Mouse (Mus musculus) myocyte (in vitro differentiated cells): ENCODE results near the gene Nfam1. TPM values are rescaled to one million over a fixed set of nuclear protein-coding genes. Genes with fewer than 3 reads are reported as not detected.

ENCODE experiments used
- H3K27me3 ChIP-seq: one replicate; pipeline ENCODE4 v1.6.1; 2011; ENCODE audit not compliant: control insufficient read depth, insufficient read depth, insufficient read length
- H3K36me3 ChIP-seq: one replicate; pipeline ENCODE4 v1.6.1; 2011; ENCODE audit not compliant: control insufficient read depth, insufficient read depth
- H3K4me2 ChIP-seq: one replicate; pipeline ENCODE4 v1.6.1; 2011; ENCODE audit warnings: low read depth, control low read depth
- H3K4me3 ChIP-seq: one replicate; pipeline ENCODE4 v1.5.1; 2011; ENCODE audit warnings: mild to moderate bottlenecking, control low read depth, moderate library complexity
- H3K79me2 ChIP-seq: one replicate; pipeline ENCODE4 v1.6.1; 2011; ENCODE audit not compliant: control insufficient read depth, insufficient read depth
- H3ac ChIP-seq: one replicate; pipeline ENCODE4 v1.6.1; 2011; ENCODE audit not compliant: control insufficient read depth, insufficient read length
- CEBPB ChIP-seq: IDR thresholded peaks from 2 replicates; pipeline ENCODE4 v1.6.1; 2011; ENCODE audit warnings: mild to moderate bottlenecking, moderate library complexity; ENCODE audit not compliant: poor library complexity, insufficient read depth, severe bottlenecking
- E2F4 ChIP-seq: IDR thresholded peaks from one replicate; pipeline ENCODE4 v1.6.1; 2011; ENCODE audit warnings: mild to moderate bottlenecking, control low read depth, moderate library complexity; ENCODE audit not compliant: insufficient read depth
- MAX ChIP-seq: IDR thresholded peaks from one replicate; pipeline ENCODE4 v1.6.1; 2011; ENCODE audit warnings: low read depth, mild to moderate bottlenecking, control low read depth
- MYOD1 ChIP-seq, 3 experiments: IDR thresholded peaks; one replicate each; pipeline ENCODE4 v1.6.1; 2011; ENCODE audit warnings: control low read depth in 2 of 3, low read depth in 2 of 3, mild to moderate bottlenecking in 2 of 3, moderate library complexity in 1 of 3; ENCODE audit not compliant: insufficient read length in 2 of 3, control insufficient read depth in 1 of 3
- MYOG ChIP-seq, 3 experiments: IDR thresholded peaks; one replicate each; pipeline ENCODE4 v1.6.1; 2011; ENCODE audit warnings: control low read depth in 2 of 3, low read depth in 2 of 3, mild to moderate bottlenecking in 2 of 3; ENCODE audit not compliant: insufficient read length in 2 of 3, control insufficient read depth in 1 of 3, insufficient read depth in 1 of 3
- POLR2A ChIP-seq: IDR thresholded peaks from one replicate; pipeline ENCODE4 v1.6.1; 2011; ENCODE audit warnings: low read depth, mild to moderate bottlenecking, control low read depth, moderate library complexity; ENCODE audit not compliant: insufficient read length
- POLR2AphosphoS2 ChIP-seq: IDR thresholded peaks from one replicate; pipeline ENCODE4 v1.6.1; 2011; ENCODE audit warnings: low read depth, control low read depth; ENCODE audit not compliant: insufficient read length
- REST ChIP-seq: IDR thresholded peaks from one replicate; pipeline ENCODE4 v1.6.1; 2011; ENCODE audit warnings: mild to moderate bottlenecking, control low read depth, moderate library complexity; ENCODE audit not compliant: insufficient read depth, insufficient read length
- SRF ChIP-seq: IDR thresholded peaks from one replicate; pipeline ENCODE4 v1.6.1; 2011; ENCODE audit warnings: low read depth; ENCODE audit not compliant: control insufficient read depth, insufficient read length
- TCF12 ChIP-seq: IDR thresholded peaks from one replicate; pipeline ENCODE4 v1.6.1; 2011; ENCODE audit warnings: mild to moderate bottlenecking, control low read depth; ENCODE audit not compliant: poor library complexity, insufficient read depth, severe bottlenecking
- TCF3 ChIP-seq: IDR thresholded peaks from one replicate; pipeline ENCODE4 v1.6.1; 2011; ENCODE audit warnings: low read depth, control low read depth; ENCODE audit not compliant: insufficient read length
- USF1 ChIP-seq: IDR thresholded peaks from one replicate; pipeline ENCODE4 v1.6.1; 2011; ENCODE audit warnings: low read depth, mild to moderate bottlenecking, control low read depth, moderate library complexity
- polyA plus RNA-seq: library from polyadenylated mRNA; unstranded; fragments of >200 nt; fragmentation: generic; extraction: Trizol; gene quantifications from one replicate; pipeline ENCODE4 v1.2.1, GENCODE M21; 2012; ENCODE audit warnings: missing spikeins

Gene Nfam1
- polyA plus RNA-seq, 1 experiment = not detected

DNA sequence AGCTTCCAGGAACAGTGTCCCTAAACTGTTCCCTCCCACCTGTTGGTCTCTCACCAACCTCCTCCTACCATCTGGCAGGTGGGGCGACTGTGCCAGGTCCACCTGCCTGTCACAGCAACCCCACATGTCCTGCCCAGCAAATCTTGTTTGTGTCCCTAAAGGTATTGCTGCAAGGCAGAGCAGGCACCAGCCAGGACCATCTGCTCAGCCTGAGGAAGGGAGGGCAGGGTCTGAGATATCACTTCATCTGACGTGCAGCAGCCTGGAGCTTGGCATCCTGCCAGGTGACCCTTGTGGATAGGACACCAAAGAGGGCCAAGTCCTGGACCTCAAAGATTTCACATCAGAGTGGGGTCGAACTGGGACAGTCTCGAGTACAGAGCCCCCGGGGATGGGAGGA, 85.7 kb downstream of the Nfam1 start:
- peaks cover 99% of the 10 kb centered on the region for H3K27me3 ChIP-seq
- TF ChIP-seq MYOG (IDR thresholded peaks at IDR 0.05; ENCODE audit: control insufficient read depth in 1 of 3, insufficient read depth in 1 of 3, insufficient read length in 2 of 3, low read depth in 2 of 3) (no peak), POLR2AphosphoS2 (no peak), POLR2A (no peak), USF1 (no peak), MAX (no peak), REST (no peak), TCF12 (no peak), CEBPB (no peak), SRF (no peak), MYOD1 (IDR thresholded peaks at IDR 0.05; ENCODE audit: control insufficient read depth in 1 of 3, insufficient read length in 2 of 3, low read depth in 2 of 3) (no peak), TCF3 (no peak), E2F4 (no peak)
- no peaks in the 10 kb centered on the region for H3K36me3 ChIP-seq
- H3K4me2 ChIP-seq = no peak overlapping the region
- H3K4me3 ChIP-seq = no peak overlapping the region
- H3K79me2 ChIP-seq = no peaks in the 10 kb centered on the region
- H3ac ChIP-seq = no peak overlapping the region

DNA sequence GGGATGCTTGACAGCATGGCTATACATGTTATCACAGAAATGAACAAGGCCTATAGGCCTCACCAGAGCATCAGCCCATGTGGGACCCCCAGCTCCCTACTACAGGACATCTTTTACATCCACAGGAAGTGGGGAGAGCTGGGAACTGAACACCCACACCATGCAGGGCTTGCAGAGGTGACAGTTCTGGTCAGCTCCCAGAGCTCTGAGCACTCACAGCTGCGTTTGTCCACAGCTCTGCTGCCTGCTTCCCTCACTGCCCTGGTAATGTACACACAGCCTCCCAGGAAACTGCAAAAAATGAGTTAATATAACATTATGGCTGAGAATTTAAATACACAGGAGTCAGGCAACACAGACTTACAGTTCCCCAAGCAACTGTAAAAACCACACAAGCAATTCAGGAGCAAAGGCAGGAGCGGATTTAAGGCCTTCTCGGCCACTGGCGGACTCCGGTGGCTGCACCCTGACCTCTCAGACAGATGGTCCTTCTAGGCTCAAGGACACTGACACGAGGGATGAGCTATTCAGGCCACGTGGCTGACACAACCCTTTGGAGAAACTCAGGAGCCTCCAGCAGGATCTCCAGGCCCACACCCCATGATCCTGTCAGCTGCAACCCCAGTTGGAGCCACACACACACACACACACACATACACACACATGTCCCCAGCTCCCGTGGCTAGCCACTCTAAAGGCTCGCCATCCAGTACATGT, 88.5 kb downstream of the Nfam1 start:
- H3K4me3 ChIP-seq = no peak overlapping the region
- H3K36me3 ChIP-seq = no peaks in the 10 kb centered on the region
- no peak overlapping the region for H3ac ChIP-seq
- H3K4me2 ChIP-seq = no peak overlapping the region
- TF ChIP-seq CEBPB = no peak
- no peak for TF ChIP-seq TCF3
- TF ChIP-seq MYOG (IDR thresholded peaks at IDR 0.05; ENCODE audit: control insufficient read depth in 1 of 3, insufficient read depth in 1 of 3, insufficient read length in 2 of 3, low read depth in 2 of 3) = no peak
- no peak for TF ChIP-seq E2F4
- TF ChIP-seq POLR2A = no peak
- no peak for TF ChIP-seq USF1
- no peak for TF ChIP-seq POLR2AphosphoS2
- TF ChIP-seq REST = no peak
- no peak for TF ChIP-seq MYOD1 (IDR thresholded peaks at IDR 0.05; ENCODE audit: control insufficient read depth in 1 of 3, insufficient read length in 2 of 3, low read depth in 2 of 3)
- no peak for TF ChIP-seq TCF12
- no peak for TF ChIP-seq SRF
- no peak for TF ChIP-seq MAX
- H3K79me2 ChIP-seq = no peaks in the 10 kb centered on the region
- H3K27me3 ChIP-seq = peaks cover 99% of the 10 kb centered on the region

Other genes with a start within 250 kb of the Nfam1 start
- gene Cyp2d26, start 239.0 kb downstream of the Nfam1 start, polyA plus RNA-seq = not detected
- gene Tcf20, start 45.4 kb downstream of the Nfam1 start, polyA plus RNA-seq = 11.1 TPM
- 33.7 TPM for gene Serhl, start 56.2 kb upstream of the Nfam1 start, polyA plus RNA-seq
- 172 TPM for gene Rrp7a, start 89.5 kb upstream of the Nfam1 start, polyA plus RNA-seq
- 85.9 TPM for gene Poldip3, start 116.1 kb upstream of the Nfam1 start, polyA plus RNA-seq
- gene Cyb5r3, start 139.3 kb upstream of the Nfam1 start, polyA plus RNA-seq = 707 TPM
- gene A4galt, start 218.5 kb upstream of the Nfam1 start, polyA plus RNA-seq = 28.4 TPM